Mouse (Mus musculus): ENCODE results near the gene Dynll1.

DNA sequence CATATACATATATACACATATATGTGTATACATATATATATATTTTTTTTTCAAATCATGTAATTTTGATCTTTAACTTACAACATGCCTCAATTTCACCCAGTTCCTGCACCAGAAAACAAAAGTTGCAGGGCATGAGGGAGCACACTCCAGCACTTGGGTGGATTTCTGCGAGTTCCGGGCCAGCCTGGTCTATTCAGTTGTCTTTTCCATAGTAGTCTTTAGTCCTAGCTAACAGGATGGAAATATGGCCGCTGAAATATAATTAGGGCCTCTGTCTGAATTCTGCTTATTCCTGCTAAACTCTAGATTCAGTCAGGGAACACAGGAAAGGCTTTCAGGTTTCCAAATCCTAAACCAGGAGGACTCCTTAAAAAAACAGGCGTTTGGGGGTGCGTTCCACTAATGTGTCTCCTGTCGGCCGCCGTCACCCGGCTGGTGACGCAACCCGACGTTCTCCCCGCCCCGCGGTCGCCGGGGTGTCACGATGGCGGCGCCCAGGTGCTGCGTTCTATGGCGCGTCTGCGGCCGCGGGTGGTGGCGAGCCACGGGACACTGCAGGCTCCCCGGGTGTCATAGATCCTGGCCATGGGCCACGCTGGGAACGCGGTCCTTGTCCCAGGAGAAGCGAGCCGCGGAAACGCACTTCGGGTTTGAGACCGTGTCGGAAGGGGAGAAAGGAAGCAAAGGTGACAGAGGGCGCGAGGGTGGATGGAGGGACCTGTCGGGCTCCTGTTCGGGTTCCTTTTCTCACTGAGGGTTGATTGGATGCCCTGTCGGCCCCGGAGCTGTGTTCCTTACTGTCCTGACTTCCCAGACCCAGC, 21.4 kb downstream of the Dynll1 start, which contains the start of gene Coq5:
- TF ChIP-seq MYOG (IDR thresholded peaks at IDR 0.05; ENCODE audit: control insufficient read depth, extremely low read depth, insufficient read length) (no peak), MYOD1 (IDR thresholded peaks at IDR 0.05; ENCODE audit: control insufficient read depth, insufficient read length, low read depth) (no peak)
